Mouse (Mus musculus) cerebellum, postnatal 10 days (tissue): ENCODE results near the gene Arfip1.

Experiments used
- DNase-seq, 2 experiments: peaks; one replicate each; pipeline ENCODE4 v3.0.0; 2021; ENCODE audit warnings: mixed read lengths in 2 of 2

The Arfip1 gene

DNA sequence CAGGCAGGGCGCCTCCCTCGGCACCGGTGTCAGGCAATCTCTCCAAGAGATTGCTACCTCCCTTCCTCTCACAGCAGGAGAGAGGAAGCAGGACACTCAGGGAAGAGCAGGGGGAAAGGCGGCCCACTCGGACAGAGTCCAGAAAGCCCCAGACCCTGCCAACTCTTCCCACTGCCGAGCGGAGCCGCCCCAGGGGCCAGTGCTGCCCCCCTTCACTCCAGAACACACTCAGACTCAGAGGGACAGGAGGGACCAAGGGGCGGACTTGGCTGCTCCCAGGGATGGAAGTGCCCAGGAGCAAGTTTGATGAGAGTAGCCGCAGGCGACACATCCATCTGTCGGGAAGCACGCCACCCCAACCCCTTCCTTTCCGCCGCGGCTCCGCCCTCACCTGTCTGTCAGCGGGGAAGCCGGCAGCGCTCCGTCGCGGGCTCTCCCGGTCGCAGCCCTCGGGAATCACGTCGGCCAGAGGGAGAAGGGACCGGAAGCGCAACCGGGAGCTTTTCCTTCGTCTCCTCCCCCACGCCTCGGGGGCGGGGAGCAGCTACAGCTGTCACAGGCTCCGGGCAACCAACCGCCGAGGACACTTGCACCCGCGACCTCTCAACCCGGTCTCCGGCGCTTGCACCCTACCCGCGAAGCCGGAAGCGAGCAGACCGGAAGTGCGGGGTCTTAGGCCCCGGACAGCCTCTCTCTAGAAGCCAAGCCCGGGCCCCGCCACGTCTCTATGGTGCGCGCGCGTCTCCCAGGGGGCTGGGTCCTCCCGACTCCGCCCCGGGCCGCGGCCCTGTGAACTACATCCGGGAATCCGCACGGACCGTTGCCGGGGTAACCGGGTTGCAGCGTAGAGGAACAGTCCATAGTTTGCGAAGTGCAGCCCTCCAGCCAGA is at the start of gene Arfip1:
TSS of gene Arfip1 (minus strand) at position 603 of the 890 bp plus-strand sequence.
- DNase-seq = peak; percentile 99

DNA sequence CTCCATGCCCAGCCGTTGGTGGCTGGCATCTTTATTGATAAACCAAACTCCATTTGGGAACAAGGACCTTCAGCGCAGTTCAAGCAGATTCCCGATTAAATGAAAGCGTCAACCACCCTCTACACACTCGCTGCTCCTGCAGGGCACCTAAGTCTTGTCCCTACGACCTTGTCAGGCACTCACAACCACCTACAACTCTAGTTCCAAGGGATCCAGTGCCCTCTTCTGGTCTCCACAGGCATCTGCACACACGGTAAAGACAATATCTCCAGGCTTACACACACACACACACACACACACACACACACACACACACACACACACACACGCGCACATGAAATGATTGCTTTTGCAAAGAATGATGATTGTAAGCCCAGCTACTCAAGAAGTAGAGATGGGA is 49.2 kb upstream of the Arfip1 start:
- DNase-seq = no peak

DNA sequence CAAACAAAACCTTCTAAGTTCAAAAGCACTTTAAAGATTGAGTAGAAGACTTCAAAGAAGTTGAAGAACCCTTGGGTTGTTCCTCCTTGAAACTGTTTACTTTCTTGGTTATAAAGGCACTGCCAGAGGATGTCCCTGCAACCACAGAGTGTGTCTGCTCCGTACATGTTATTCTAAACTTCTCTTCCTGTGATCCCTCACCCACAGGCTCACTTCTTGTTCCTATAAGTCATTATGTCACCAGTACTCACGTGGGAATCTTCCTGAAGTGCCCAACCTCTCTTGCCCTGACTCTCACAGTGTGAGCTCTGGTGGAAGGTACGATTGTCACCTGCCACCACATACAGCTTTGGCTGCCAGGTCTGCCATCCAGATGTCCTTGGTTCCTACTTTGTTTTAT is 39.6 kb upstream of the Arfip1 start:
- no peak for DNase-seq

DNA sequence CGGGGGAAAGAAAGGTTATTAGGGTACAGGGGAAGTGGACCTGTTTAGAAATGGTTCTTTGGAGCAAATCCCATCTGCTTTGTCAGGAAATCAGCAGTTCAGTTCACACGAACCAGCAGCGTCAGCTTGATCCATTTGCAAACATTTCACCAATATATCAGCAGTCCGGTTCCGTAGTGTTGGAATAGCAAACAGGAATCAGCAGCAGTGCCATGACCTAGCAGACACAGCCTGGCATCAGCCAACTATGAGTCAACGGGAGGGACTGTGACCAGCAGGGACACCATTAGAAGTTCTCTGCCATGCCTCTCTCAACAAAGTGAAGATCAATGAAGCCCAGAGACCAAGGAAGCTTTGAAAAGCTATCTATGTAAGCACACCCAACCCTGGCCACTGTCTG is 37.3 kb upstream of the Arfip1 start:
- DNase-seq = no peak

DNA sequence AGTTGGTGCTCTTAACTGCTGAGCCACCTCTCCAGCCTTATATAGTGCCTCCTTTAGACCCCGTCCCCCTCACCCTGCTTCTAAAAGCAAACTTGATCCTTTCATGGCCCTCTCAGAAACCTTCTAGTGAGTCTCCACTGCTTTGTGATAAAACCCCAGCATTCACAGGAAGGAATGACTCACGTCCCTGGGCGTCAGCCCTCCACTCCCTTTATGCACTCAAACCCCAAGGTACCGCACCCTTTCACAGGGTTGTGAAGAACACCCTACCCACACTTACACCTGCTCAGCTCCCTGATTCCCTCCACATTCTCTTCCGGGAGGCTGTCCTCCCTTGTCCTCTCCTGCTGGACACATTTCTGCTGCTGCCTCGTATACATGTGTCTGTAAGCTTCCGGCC is 36.6 kb upstream of the Arfip1 start:
- DNase-seq = no peak

DNA sequence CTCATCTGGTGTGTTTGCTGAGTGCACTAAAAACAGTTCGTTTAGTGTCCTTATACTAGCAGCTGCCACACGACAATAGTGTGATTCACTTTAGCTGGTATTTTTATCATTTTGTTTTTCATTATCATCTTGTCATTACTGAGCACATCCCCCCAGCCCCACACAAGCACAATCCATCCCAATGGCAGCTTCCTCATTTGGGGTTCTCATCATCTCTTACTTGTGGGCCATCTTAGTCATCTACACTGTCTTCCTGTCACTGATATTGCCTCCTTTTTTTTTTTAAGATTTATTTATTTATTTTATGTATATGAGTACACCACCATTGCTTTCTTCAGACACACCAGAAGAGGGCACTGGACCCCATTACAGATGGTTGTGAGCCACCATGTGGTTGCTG is 36.2 kb upstream of the Arfip1 start:
- DNase-seq = no peak

DNA sequence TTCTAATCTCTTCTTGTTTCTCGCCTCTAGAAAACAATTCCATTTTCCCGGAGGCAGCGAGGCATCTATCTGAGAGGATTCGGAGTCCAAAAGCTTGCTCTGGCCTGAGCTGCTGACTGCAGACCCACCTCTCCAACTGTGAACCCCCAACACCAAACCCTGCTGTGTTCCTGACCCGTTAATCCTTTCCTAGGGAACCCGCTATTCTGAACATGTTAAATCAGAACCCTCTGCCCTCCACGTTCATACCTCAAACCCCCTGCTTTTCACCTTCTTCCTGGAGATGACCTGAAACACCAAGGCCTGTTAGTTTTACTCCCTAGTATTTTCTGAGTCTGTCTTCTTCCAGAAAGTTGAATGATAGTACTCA is 33.4 kb upstream of the Arfip1 start:
- DNase-seq = no peak

DNA sequence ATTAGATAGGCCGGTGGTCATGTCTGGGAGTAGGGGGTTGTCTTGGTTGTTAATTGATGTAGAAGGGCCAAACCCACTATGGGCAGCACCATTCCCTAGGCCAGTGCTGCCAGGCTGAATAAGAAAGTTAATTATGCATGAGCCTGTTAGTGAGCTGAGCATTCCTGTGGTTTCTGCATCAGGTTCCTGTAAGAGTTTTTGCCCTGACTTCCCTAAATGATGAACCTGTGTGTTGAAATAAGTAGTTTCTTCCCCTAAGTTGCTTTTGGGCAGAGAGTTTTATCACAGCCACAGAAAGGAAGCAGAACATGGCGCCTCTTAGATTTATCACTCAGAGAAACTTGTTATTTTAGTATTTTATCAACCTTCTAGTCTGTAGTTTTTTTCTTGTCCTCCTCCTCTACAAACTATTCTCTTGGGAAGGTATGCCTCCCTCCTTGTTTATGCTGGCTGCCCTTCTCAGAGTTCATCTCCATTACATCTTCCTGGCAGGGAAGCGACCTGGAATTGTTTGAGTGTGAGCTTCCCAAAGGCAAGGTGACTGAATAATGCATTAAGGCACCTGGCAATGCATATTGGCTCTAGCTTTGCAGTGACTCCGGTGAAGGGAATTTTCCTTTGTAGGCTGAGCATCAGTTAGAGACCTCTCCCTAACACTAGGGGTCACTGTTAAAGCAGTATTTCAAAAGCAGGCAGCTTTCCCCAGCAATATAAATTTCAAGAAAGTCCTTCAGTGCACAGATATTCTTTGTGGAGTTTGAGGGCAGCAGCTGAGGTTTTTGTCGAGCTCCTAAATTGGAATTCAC is 32.8 kb upstream of the Arfip1 start:
- peak; percentile 36 to 64 for DNase-seq

DNA sequence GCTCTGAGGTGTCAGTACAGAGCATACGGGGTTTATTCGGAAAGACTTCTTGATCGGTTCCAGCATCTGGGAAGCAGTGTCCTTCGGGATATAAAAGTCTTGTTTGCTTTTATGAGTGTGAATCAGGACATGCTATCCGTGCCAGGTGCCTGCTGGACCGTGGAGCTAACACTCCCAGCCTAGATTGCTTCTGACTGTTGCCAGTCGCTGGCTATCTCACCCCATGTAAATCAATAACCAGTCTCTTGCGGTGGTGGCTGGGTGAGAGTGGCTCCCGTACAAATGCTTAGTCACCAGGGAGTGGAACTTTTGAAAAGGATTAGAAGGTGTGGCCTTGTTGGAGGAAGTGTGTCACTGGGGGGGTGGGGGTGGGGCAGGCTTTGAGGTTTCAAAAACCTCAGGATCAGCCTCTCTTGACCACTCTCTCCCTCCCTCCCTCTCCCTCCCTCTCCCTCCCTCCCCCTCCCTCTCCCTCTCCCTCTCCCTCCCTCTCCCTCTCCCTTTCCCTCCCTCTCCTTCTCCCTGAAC is 27.8 kb upstream of the Arfip1 start:
- DNase-seq = no peak

DNA sequence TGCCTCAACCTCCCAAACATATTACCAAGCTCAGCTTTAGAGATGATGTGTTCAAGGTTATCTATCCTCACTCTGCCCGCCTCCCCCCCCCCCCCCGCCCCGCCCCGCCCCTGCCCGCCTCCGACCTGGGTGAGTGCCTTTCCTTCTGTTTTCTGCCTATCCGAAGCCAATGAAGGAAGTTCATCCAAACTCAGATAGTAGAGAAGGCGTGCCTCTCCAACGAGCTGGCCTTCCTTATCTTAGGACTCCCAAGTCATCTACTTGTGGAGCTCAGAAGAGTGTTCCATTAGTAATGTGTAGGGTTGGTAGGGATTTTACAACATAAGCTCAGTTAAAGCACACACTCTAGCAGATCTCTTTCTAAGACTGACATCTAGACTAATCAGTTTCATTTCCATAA is 20.8 kb upstream of the Arfip1 start:
- DNase-seq = no peak

DNA sequence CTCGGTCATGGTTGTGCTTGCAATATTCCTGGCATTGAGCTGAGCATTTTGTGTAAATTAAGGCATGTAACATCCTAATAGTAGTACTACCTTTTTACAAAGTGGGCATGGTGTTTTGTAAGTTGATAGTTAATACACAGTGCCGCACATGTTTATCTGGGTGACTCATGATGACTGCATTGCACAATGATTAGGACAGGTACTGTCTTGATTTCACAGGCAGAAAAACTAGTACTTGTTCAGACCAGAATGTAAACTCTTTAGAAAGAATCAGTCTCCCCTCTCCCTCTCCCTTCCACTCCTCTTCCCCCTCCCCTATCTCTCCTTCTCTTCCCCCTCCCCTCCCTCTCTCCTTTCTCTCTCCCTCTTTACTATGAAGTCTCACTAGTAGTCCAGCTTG is 20.3 kb upstream of the Arfip1 start:
- DNase-seq = no peak

DNA sequence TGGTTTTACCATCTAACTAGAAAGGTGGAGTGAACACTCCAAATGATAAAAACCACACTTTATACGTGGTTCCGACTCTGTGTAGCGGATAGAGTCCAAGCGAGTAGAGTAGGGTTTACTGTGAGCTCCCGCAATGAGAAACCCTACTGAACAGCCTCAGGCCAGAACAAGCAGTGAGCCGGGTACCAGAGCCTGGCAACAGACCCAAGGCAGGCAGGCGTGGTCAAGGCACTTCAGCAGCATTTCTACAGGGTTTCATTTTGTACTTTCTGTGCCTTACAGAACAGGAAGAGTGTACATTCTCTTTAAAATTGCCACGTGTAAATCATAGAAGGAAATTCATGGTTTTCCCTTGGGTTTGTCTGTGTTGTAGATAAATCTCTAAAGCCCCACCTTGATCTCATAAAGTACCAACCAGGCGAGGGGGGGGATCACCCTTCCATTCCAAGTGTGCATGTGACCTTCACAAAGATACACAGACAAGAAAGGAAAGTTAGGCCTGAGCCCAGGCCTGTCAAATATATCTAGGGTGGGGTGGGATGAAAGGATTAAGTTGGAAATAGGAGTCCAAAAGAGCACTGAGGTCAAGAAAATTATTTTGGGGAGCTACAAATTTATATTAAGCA is 19.6 kb upstream of the Arfip1 start:
- DNase-seq = no peak

DNA sequence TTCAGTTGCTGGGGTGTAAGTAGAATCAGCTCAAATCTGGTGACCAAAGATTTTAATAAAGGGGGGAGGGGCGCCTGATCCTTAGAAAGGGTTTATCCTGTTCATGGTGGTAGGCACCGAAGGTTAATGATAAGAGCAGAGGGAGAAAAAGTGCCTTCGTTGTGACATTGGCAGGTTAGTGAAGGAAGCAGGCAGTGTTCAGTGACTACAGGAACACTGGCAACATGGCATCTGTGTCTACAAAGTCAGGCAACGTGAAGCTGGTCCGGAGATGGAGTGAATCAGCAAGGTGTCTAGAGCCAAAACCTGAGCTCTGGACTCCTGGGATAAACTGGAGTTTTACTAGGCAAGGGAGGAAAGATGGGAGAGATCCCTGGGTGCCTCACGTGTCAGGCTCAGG is 16.3 kb upstream of the Arfip1 start:
- no peak for DNase-seq

DNA sequence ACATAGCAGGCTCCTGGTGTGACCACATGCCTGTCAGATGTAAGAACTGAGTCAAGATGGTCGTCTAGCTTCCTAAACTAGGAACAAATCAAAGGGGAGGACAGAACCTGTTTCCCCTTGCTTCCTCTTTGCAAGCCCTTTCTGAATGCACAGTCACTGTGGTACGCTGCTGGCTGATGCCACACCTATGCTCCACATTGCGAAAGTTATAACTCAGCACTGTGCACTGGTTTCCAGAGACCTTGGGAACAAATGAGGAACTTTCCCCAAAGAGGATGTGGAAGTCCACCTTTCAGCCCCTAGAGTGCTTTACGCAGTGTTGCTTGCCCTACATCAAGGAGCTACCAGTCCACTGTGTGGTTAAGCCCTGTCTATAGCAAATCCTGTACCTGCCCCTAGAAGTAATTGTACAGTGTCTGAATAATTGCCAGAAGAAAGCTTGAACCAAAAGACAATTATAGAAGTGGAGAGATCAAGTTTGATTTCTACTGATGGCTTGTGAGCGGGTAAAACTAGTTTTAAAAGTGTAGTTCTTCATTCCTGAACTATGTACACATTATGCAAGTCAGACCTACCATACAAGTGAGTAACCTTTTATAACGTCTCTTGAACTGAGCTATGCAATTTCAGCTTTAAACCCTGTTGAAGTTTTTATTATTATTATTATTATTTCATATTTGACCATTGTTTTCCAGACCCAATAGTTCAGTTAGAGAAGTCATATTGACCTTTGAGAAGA is 15.7 kb upstream of the Arfip1 start:
- no peak for DNase-seq

DNA sequence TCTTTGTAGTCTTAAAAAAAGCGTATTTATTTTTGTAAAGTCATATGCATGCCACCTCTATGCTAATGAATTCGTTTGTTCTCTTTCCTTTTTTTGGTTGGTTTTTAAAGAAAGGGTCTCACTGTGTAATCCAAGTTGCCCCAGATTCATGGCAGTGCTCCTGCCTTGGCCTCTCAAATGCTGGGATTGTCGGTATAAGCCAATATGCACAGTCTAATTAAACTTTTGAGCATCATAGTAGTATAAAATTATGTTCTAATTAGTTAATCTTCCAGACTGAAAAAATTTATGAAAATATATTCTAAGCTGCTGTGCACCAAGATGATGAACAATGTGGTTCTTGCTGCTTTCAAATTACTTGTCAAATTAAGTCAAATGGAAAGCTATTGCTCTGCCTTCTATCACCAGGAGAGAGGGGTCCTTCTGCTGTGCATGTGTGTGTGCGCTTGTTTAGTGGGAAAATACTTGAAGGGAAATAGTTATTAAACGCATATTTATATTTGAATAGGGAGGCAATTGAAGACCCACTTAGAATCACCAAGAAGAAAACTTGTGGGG is 13.3 kb upstream of the Arfip1 start:
- DNase-seq = no peak

DNA sequence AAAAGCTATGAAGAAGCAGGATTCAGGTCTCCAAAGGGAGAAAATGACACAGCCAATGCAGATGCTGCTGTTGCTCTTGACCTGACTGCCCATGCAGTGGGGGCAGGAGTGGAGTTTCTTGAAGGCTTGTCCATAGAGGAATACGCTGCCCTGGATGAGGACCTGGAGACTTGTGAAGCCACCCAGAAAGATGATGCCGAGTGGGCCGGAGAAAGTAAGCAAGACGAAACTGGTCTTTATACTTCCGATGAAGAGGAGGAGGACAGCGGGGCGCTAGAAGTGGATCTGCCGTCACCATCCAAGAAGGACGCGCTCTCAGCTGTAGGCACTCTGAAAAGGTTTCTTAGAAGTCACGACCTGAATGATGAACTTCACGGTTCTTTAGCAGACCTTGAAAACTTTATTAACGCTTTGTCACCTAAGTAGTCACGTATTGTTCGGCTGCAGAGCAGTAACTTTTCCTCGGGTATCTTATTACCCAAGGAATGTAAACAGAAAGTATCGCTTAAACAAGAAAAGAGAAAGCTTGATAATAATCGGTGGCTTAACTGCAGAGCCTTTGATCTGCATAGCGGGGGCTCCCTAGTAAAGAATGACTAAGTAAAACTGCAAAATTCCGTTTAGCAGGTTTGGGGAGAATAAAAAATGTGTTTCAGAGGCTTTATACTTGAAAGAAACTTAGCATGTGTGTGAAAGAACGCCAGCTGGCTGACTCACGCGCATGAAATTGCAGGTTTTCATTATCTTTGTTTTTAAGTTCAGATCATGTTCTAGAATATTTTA is 12.7 kb upstream of the Arfip1 start:
- DNase-seq = no peak

DNA sequence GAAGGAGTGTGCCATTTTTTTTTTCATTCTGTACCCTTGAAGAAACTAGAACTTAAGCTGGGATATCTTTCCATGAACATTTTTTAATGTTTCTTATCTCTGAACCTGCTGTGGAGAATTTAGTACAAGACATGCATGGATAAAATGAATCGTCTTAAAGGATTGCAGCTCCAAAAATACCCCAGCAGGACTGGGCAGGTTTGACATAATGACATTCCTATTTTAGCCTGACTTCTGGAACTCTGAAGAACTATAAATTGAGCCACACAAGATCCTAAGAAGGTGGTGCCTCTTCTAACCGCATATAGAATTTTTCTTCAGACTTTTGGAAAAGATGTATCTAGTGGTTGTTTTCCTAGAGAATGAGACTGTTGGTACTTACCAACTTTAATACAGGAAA is 10.8 kb upstream of the Arfip1 start, which contains the start of gene Tigd4:
TSS of gene Tigd4 (plus strand) at position 301 of the 400 bp plus-strand sequence.
- no peak for DNase-seq

DNA sequence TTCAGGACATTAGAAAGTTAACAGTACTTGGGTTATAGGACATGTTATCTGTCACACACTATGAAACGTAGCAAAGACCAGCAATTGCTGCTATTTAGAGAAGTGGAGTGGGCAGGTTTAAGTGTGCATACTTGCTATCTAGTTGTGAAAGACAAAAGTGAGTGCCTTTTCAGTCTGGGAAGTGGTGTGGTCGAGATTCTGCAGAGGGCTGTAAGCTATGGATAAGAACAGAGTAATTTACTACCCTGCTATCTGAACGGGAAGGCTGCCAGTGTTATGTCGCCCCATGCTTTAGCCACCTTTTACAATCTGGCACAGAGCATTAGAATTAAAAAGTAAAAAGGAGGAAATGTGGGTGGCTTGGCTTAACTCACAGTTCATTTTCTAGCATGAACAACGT is 4.3 kb upstream of the Arfip1 start:
- no peak for DNase-seq

DNA sequence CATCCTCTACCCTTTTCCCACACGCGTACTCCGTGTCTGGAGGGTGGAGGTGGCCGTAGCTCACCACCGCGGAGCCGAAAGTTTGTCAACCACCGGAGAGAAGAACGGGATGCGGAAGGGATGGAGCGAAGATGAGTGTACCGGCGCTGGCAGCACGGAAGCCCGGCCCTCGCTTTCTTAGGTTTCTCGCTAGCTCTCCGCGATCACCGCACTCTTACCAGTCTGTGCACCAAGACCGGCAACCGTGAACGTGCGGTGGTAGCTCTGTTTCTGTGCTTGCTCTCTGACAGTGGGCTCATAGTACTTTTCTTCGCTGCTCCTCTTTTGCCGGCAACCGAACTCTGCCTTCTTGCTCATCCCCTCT is 470 bp upstream of the Arfip1 start:
- DNase-seq = no peak

DNA sequence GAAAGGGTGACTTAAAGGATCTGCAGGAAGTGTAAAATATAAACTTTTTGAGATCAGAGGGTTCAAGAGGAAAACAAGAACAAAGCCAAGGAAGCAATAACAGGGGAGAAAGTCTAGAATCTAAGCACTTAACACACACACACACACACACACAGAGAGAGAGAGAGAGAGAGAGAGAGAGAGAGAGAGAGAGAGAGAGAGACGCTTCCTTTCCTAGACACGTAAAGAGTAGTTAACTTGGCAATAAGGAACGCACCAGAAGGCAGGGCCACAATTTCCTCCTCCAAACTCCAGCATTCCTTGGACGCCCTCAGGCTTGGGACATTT is 766 bp downstream of the Arfip1 start:
- no peak for DNase-seq

DNA sequence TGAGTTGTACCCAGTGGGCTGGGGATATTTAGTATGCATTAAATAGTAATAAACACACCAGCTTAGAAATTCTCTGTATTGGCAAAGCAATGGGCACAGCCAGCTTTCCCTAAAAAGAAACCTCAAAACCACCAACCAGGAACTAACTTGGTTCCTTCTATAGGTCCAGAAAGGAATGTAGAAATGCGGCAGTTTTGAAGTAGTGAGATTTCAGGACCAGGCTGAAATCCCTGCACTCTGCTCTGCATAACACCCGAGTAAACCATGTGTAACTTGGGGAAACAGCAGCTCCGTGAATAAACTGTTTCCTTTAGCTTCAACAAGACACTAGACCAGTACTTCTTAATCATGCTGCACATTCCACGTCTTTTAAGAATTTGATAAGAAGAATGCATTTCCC is 1.7 kb downstream of the Arfip1 start:
- DNase-seq = no peak

DNA sequence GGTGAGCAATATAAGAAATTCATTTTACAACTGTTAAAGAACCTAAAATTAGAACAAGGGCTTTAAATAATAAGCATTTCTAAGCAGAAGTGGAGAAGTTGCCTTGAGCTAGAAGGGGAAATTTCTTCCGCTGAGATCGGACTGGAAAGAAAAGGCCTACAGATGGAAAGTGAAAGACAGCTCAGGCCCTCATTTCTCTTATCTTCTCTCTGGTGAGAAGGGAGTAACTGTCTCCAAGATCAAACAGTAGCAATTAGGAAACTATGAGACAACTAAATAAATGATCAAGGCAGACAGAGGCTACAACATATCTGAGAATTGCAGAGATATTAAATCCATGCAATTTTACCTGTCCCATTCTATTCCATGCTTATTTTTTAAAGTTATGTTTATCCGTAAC is 11.9 kb downstream of the Arfip1 start:
- no peak for DNase-seq
